Comparison of ENCODE assay signal across 9 mouse cellular contexts in the genomic region with DNA sequence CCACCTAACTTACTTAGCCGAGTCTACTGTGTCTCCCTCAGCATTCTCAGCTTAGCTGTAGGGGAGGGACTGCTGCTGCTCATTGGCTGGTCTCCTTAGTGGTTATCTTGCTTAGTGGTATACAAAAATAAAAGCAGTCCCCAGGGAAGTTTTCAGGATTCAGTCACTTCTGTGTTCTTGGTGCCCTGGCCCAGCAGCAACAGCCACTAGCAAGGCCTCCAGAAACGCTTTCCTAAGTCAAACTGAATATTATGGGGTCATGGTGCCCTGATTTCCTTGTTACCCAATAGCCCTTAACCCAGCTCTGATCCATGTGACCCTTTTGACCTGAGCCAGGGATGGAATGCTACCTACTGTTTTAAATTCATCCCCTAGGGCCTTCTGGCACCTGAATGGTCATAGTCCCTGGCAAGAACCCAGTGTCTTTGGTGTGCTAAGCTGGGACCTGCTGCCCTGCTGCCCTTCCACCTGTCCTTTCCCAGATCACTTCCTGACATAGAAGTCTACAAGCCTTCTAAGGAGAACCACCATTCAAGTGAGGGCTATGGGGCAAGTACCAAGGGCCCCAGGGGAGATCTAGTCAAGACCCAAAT. TPM values are rescaled to one million over a fixed set of nuclear protein-coding genes. Genes with fewer than 3 reads are reported as not detected.
DNase-seq lines count a peak whose midpoint lies in the region; ATAC-seq and TF ChIP-seq lines count a peak whose summit lies in the region.
"Had no signal": no experiment of that assay in that cellular context is flagged by ENCODE, and none has a peak within 500 bp of the region (broad histone marks: within the 10 kb centered on the region; RNA-seq: fewer than 3 reads in every experiment).

No protein-coding gene starts in this region.

- H3K9me3 ChIP-seq in hindbrain, embryonic 10.5 days: no peaks in the 10 kb centered on the region
- H3K9me3 ChIP-seq in hindbrain, embryonic 11.5 days (ENCODE audit: control insufficient read depth, low read length): no peaks in the 10 kb centered on the region
- no peaks in the 10 kb centered on the region for H3K9me3 ChIP-seq in limb, embryonic 10.5 days (replicated peaks)

- no peak overlapping the region for H3K4me3 ChIP-seq in hindbrain, embryonic 10.5 days
- no peak overlapping the region for H3K4me3 ChIP-seq in hindbrain, embryonic 11.5 days (ENCODE audit: low read depth, low read length)
- H3K4me3 ChIP-seq in brown adipose tissue, adult 24 weeks (ENCODE audit: insufficient read depth, low read depth, low read length): no peak overlapping the region
- no peak overlapping the region for H3K4me3 ChIP-seq in cortical plate, adult 2 months (ENCODE audit: insufficient read depth, low read length)
- H3K4me3 ChIP-seq in limb, embryonic 10.5 days: no peak overlapping the region

- peaks cover 67% of the 10 kb centered on the region for H3K4me1 ChIP-seq in hindbrain, embryonic 10.5 days (replicated peaks)
- peaks cover 11% of the 10 kb centered on the region for H3K4me1 ChIP-seq in hindbrain, embryonic 11.5 days (replicated peaks; ENCODE audit: control insufficient read depth, insufficient read depth, low read length)
- peaks cover 64% of the 10 kb centered on the region for H3K4me1 ChIP-seq in brown adipose tissue, adult 24 weeks (ENCODE audit: control insufficient read depth, insufficient read depth, insufficient read length, low read length)
- H3K4me1 ChIP-seq in cortical plate, adult 2 months (ENCODE audit: control insufficient read depth, insufficient read depth, low read length): peaks cover 41% of the 10 kb centered on the region
- peaks cover 45% of the 10 kb centered on the region for H3K4me1 ChIP-seq in limb, embryonic 10.5 days

- intact Hi-C loops in left cerebral cortex, postnatal 14 days (cut with DNase I): no loop called here

- H3K27me3 ChIP-seq in hindbrain, embryonic 10.5 days (ENCODE audit: insufficient read depth, poor library complexity, severe bottlenecking): no peaks in the 10 kb centered on the region
- no peaks in the 10 kb centered on the region for H3K27me3 ChIP-seq in hindbrain, embryonic 11.5 days (ENCODE audit: control insufficient read depth, insufficient read depth, low read length)
- no peaks in the 10 kb centered on the region for H3K27me3 ChIP-seq in limb, embryonic 10.5 days (ENCODE audit: low read depth, poor library complexity, severe bottlenecking)

- WGBS in hindbrain, embryonic 10.5 days: 63% methylated on average over 2 of the region's 2 CpGs
- WGBS in hindbrain, embryonic 11.5 days: 73% methylated on average over 2 of the region's 2 CpGs
- 70% methylated on average over 2 of the region's 2 CpGs for WGBS in limb, embryonic 10.5 days

- TF ChIP-seq CTCF in cortical plate, adult 2 months (IDR thresholded peaks at IDR 0.05; ENCODE audit: extremely low read depth, insufficient read depth, low read length): no peak

- no peak for TF ChIP-seq POLR2A in cortical plate, adult 2 months (IDR thresholded peaks at IDR 0.05; ENCODE audit: extremely low read depth, insufficient read depth, low read length)

- H3K4me2 ChIP-seq in hindbrain, embryonic 11.5 days (replicated peaks; ENCODE audit: low read depth, low read length): no peak overlapping the region

- DNase-seq in hindbrain, embryonic 10.5 days (ENCODE audit: low spot score): no peak
- DNase-seq in hindbrain, embryonic 11.5 days (ENCODE audit: low spot score): no peak
- DNase-seq in limb, embryonic 10.5 days (ENCODE audit: low spot score): no peak
- DNase-seq in testis, postnatal 10 days (ENCODE audit: low spot score): no peak
- DNase-seq in left cerebral cortex, adult 11 months (ENCODE audit: low spot score): no peak
- no peak for DNase-seq in left cerebral cortex, postnatal 14 days (ENCODE audit: low spot score in 2 of 2)

- 0 out of 2 replicates have a peak overlapping the region, but pooled peaks have one; percentile 71 for H3K27ac ChIP-seq in hindbrain, embryonic 10.5 days
- H3K27ac ChIP-seq in hindbrain, embryonic 11.5 days (ENCODE audit: low read depth, low read length): no peak overlapping the region; the same call in 1 of the 2 replicates
- peak overlapping the region; percentile 95 for H3K27ac ChIP-seq in brown adipose tissue, adult 24 weeks (replicated peaks; ENCODE audit: low read depth, low read length)
- H3K27ac ChIP-seq in cortical plate, adult 2 months (ENCODE audit: insufficient read depth, low read length): peak overlapping the region; percentile 43; the same call in 1 of the 2 replicates
- 0 out of 2 replicates have a peak overlapping the region, but pooled peaks have one; percentile 76 for H3K27ac ChIP-seq in limb, embryonic 10.5 days
- H3K27ac ChIP-seq: macrophage had no signal

- H3K9ac ChIP-seq in hindbrain, embryonic 11.5 days (ENCODE audit: low read depth, low read length): no peak overlapping the region

- 0 out of 2 replicates have a peak, but pooled peaks cover 5% of the 10 kb centered on the region for H3K36me3 ChIP-seq in hindbrain, embryonic 10.5 days
- no peaks in the 10 kb centered on the region for H3K36me3 ChIP-seq in hindbrain, embryonic 11.5 days (ENCODE audit: control insufficient read depth, insufficient read depth, low read length)
- H3K36me3 ChIP-seq in limb, embryonic 10.5 days: peaks cover 6% of the 10 kb centered on the region; the same call in 1 of the 2 replicates

- no peak for ATAC-seq in hindbrain, embryonic 11.5 days (ENCODE audit: low FRiP score)

RNA-seq across cellular contexts. Expression of gene Mark2, which starts 31.8 kb away (rescaled TPM):
- 47.0 and 56.5 TPM in 2 replicates for polyA plus RNA-seq in hindbrain, embryonic 10.5 days (2016; fragmentation: Nextera tagmentation; extraction: Ambion mirVana)
- polyA plus RNA-seq in hindbrain, embryonic 11.5 days (2014; fragmentation: Nextera tagmentation; extraction: Ambion mirVana): 47.4 and 50.7 TPM in 2 replicates
- polyA plus RNA-seq in brown adipose tissue, adult 24 weeks (2012; ENCODE audit: insufficient read depth, insufficient read length, missing spikeins): 24.1 and 35.4 TPM in 2 replicates
- 102 and 103 TPM in 2 replicates for polyA plus RNA-seq in cortical plate, adult 2 months (2012; rRNA removed)
- polyA plus RNA-seq in limb, embryonic 10.5 days (2016; fragmentation: Nextera tagmentation; extraction: Ambion mirVana): 50.1 and 53.4 TPM in 2 replicates
- total RNA-seq in left cerebral cortex, postnatal 14 days (2021): 100 to 1,000 TPM; 136 to 140 TPM

RNA-seq across cellular contexts. Expression of gene Rcor2, which starts 42.7 kb away (rescaled TPM):
- 72.0 and 79.1 TPM in 2 replicates for polyA plus RNA-seq in hindbrain, embryonic 10.5 days (2016; fragmentation: Nextera tagmentation; extraction: Ambion mirVana)
- 28.1 and 31.4 TPM in 2 replicates for polyA plus RNA-seq in hindbrain, embryonic 11.5 days (2014; fragmentation: Nextera tagmentation; extraction: Ambion mirVana)
- polyA plus RNA-seq in brown adipose tissue, adult 24 weeks (2012; ENCODE audit: insufficient read depth, insufficient read length, missing spikeins): 1.0 and 7.8 TPM in 2 replicates
- polyA plus RNA-seq in cortical plate, adult 2 months (2012; rRNA removed): 18.9 and 21.8 TPM in 2 replicates
- 54.9 and 63.1 TPM in 2 replicates for polyA plus RNA-seq in limb, embryonic 10.5 days (2016; fragmentation: Nextera tagmentation; extraction: Ambion mirVana)
- total RNA-seq in left cerebral cortex, postnatal 14 days (2021): 10 to 100 TPM; 15.7 to 16.3 TPM
